21 mouse cellular contexts compared by ENCODE assay signal in genomic region chr19:4070311-4070710, GRCm38 (mm10). TPM values are rescaled to one million over a fixed set of nuclear protein-coding genes. Genes with fewer than 3 reads are reported as not detected.
"Had no signal": no experiment of that assay in that cellular context is flagged by ENCODE, and none has a peak within 500 bp of the region (broad histone marks: within the 10 kb centered on the region; RNA-seq: fewer than 3 reads in every experiment).

No protein-coding gene starts in this region.

- ATAC-seq: lung, postnatal 0 days; midbrain, embryonic 13.5 days had no signal

- H3K9ac ChIP-seq: midbrain, embryonic 13.5 days; neural tube, embryonic 12.5 days had no signal

- H3K4me1 ChIP-seq: midbrain, embryonic 13.5 days; neural tube, embryonic 12.5 days had no signal

- H3K4me2 ChIP-seq: midbrain, embryonic 13.5 days; neural tube, embryonic 12.5 days had no signal

- H3K27ac ChIP-seq: left cerebral cortex, adult 2 months; limb, embryonic 10.5 days; midbrain, embryonic 13.5 days; neural tube, embryonic 12.5 days had no signal

- H3K9me3 ChIP-seq: limb, embryonic 10.5 days; midbrain, embryonic 13.5 days; neural tube, embryonic 12.5 days had no signal

- H3K4me3 ChIP-seq: left cerebral cortex, adult 2 months; limb, embryonic 10.5 days; midbrain, embryonic 13.5 days; neural tube, embryonic 12.5 days had no signal

- H3K27me3 ChIP-seq: midbrain, embryonic 13.5 days; neural tube, embryonic 12.5 days had no signal

- H3K36me3 ChIP-seq: limb, embryonic 10.5 days; midbrain, embryonic 13.5 days; neural tube, embryonic 12.5 days had no signal

- DNase-seq: kidney, adult 8-10 months; kidney, postnatal 25 days; lung, adult 2 months; lung, postnatal 36 days; retina, postnatal 1 day; right cerebral cortex, postnatal 4 days; spleen, adult 18-20 months; thymus, adult 18-20 months; thymus, postnatal 14 days had no signal

RNA-seq across cellular contexts. Expression of gene Gstp3, which starts 10.9 kb away (rescaled TPM):
- total RNA-seq: layer of hippocampus, postnatal 25 days; left cerebral cortex, adult 2 months; left cerebral cortex, postnatal 14 days had no signal
- polyA plus RNA-seq: limb, embryonic 10.5 days; midbrain, embryonic 13.5 days; neural tube, embryonic 12.5 days; stomach, embryonic 14.5 days had no signal

RNA-seq across cellular contexts. Expression of gene Cabp2, which starts 11.1 kb away (rescaled TPM):
- total RNA-seq: layer of hippocampus, postnatal 25 days; left cerebral cortex, adult 2 months; left cerebral cortex, postnatal 14 days; megakaryocyte progenitor cell, adult 5-6 weeks; monocyte, adult 5-6 weeks; neutrophil, adult 5-6 weeks had no signal
- polyA plus RNA-seq: limb, embryonic 10.5 days; limb, embryonic 14.5 days; lung, postnatal 0 days; midbrain, embryonic 13.5 days; neural tube, embryonic 12.5 days; stomach, embryonic 14.5 days had no signal

RNA-seq across cellular contexts. Expression of gene Gstp2, which starts 24.5 kb away (rescaled TPM):
- total RNA-seq: megakaryocyte progenitor cell, adult 5-6 weeks; monocyte, adult 5-6 weeks; neutrophil, adult 5-6 weeks had no signal
